Mouse (Mus musculus) heart, adult 11 months (tissue): ENCODE results near the gene Kalrn.
"Not testable (repeated sequence)": the region's sequence is repeated elsewhere in the genome, so short reads cannot be mapped to it uniquely, and the experiment has no call there.

Source experiments
- DNase-seq: peaks from one replicate; pipeline ENCODE4 v3.0.0; 2022

The Kalrn gene

DNA sequence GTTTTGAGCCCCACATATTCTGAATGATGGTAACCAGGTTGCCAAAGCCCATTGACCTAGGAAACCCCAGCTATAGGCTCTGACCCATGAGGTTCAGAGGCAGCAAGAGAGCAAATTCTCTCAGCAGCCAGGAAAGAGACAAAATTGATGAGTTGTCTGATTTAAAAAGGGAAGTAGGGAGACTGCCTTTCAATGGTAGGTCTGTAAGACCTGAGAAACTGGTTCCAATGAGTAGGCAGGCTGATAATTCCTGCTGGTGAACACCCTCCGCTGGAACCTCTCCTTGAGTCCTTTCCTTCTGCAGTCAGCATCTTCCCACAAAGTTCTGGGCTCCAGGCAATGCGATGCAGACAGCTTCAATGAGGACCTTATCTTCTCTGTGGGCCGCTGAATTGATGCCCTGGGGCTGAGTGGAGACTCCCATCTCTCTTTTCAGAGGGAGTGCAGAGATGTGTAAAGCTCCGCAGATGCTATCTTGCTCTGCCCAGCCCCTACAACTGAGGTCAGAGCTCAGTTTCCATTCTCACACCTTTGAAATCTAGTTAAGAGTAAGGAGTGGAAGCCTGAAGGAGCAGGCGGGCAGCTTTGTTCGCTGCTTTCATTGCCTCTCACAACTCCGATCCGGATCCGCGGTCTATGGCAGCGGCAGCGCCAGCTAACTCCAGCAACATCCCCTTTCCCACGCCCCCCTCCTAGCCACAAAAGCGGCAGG, 479.4 kb downstream of the Kalrn start:
- DNase-seq: no peak

DNA sequence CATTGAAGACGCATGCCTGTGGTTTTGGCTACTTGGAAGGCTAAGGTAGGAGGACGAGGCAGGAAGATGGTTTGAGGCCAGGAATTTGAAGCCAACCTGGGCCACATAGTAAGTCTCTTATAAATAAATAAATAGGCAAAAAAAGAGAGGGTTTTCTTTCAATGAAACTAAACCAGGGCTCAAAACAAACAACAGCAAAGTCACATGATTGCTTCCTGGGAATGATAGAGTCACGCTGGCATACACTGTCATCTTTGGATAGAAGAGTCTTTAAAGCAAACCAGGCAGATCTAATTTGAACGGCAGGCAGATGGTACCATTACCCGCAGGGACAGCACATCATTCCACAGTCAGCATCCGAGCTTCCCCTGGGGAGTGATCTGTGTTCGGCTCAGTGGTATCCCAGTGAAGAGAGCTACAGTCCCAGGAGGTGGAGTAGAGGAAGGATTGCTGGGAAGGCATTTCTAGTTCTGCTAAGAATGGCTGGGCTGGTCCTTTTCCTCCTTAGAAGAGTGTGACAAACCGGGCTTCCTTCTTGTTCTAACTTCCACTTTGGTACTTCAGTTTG, 483.7 kb downstream of the Kalrn start:
- no peak for DNase-seq

DNA sequence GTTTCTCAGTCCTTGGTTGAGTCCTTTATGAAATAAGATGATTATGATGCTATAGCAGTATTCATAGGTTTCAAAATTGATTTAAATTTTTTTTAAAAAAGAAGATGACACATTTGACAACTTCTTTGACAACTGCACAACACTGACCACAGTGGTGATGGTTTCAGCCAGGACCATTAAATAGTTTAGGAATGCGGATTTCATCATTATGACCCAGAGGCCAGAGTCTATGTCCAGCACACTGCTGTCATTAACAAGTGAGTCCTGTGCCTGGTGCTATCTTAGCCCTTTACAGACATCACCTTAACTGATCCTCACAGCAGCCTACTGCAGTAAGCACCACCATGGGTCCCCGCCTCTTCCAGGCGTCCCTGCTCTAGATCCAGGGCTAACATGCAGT, 484.3 kb downstream of the Kalrn start:
- no peak for DNase-seq

GRCm38 (mm10) chr16:34088331-34088730, 485.0 kb downstream of the Kalrn start:
- no peak for DNase-seq

DNA sequence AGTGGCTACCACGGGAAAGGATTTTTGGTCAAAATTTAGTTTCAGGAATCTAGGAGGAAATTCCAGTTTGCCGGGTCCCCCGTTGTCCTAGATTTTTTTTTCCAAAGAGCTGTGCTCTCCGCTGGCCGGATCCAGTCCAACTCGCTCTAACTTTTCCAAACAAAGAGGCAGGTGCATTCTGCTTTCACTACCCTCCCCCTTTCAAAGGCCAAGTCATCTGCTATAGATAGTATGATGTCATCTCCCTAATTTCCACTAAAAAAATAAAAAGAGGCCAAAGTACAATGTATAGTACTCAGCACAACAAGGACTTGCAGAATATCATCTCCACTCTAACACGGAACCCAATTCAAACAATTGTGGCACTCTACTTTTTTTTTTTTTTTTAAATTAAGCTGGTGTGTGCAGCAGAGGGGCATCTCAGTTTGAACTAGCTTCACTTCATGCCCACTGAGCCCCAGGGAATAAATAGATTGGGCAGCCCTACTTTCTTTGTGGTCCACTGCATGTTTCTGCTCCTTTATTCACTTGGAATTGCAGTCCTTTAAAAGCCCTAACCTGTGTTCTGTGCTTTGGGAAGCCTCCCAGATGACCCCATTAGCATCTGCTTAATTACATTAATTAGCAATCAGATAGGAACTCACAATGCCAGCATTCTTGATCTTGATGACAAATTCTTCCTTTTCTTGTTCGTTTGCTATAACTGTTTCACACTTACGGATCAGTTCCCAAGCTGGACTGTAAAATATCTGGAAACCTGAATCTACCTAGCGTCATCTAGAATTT, 489.0 kb downstream of the Kalrn start:
- DNase-seq: no peak

GRCm38 (mm10) chr16:34082494-34083469, 490.6 kb downstream of the Kalrn start:
- DNase-seq: peak; percentile 94

DNA sequence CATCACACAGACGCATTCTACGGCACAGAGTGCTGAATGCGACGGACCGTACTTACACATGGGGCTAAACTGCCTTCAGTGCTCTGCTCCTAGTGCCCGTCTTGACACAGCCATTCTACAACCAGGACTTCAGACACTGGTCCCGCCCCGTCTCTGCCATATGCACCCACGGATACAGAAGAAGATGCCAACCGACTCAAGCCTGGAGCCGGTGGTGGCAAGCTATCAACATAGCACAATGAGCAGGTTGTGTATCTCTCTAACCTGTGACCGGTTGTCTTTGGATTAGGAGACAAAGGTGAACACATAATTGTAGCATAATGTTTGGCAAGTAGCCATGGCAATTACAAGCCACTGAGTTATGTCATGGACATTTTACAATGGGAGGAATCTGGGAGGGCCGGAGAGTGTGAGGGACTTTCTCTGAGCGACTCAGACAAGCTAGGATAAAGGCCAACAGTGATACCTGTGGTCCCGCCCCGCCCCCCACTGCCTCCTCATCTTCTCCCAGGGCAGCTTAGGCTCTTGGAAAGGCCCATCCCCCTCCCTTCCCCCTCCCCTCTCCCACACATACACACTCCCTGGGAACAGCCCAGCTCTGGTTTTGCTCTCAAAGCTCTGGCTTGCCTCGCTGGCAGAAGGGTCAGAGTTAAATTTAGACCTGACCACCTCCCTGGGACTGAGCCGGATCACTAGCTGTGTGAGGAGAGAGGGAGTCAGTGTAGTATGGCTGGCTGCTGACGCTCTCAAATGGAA, 491.5 kb downstream of the Kalrn start:
- peak; percentile 97 for DNase-seq

DNA sequence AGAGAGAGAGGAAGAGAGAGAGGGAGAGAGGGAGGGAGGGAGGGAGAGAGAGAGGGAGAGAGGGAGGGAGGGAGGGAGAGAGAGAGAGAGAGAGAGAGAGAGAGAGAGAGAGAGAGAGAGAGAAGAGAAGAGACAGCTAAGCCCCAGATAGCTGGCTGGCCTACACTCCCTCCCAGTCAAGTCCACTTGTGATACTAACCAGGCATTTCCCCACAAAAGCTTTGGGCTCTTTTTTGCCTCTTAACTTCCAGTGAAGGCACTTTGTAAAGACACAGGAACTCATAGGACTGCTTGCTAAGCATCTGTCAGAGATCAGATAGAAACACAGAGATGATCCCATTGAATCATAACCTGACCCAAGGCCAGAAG, 492.0 kb downstream of the Kalrn start:
- not testable (repeated sequence) for DNase-seq

DNA sequence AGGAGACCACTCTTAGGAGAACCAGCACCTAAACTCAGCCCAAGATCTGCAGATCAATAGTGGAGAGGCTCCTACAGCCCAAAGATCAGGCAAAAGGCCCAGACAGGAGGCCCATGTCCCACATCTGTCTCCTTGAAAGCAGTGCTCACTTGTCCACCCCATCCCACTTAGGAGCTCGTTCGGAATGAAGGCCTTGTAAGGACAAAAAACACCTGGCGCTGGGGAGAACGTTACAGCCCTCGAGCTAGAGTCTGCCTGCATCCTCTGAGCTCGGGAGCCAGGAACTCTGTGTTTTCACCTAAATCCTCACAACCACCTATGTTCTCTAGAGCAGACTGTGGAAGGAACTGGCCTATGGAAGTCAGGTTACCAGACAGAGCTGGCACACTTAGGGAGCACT, 492.5 kb downstream of the Kalrn start:
- no peak for DNase-seq

GRCm38 (mm10) chr16:34079511-34079910, 493.8 kb downstream of the Kalrn start:
- peak; percentile 96 for DNase-seq

- peak; percentile 92 for DNase-seq
These were observed 494.6 kb downstream of the Kalrn start for GRCm38 (mm10) chr16:34078732-34079131.

DNA sequence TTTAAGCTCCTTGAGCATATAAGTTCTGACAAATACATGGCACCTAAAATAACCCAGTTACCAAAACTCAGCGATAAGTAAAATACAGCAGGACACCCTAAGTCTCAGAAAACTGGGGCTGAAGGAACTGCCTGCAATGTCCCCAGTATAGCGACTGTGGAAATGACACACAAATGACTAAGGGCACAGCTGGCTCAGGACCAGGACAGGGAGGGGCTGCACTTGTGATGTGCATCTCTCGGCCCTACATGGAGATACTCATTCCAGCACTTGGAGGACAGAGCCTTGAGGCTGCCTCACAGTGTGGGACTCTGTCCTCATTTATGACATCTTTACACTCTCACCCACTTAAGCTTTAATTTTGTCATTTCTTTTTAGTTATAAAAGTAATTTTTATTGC, 497.2 kb downstream of the Kalrn start:
- no peak for DNase-seq

- no peak for DNase-seq
These were observed 499.4 kb downstream of the Kalrn start for GRCm38 (mm10) chr16:34073930-34074329.

DNA sequence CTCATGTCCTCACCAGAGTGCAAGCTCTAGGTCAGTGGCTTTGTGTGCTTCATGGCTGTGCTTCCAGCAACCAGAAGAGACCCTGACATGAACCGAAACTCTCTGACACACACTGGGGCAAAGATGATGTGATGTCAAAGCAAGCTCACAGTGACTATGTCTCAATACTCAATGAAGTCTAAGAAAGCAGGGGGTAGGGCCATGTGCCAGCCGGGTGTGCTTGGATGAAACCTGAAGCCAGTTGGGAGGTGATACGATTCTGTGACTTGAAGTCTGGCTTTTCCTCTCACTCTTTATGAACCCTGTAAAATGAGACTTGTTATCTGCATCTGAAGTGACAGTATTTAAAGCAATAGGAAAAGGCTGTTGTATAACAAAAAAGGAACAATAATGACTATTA, 501.2 kb downstream of the Kalrn start:
- no peak for DNase-seq

DNA sequence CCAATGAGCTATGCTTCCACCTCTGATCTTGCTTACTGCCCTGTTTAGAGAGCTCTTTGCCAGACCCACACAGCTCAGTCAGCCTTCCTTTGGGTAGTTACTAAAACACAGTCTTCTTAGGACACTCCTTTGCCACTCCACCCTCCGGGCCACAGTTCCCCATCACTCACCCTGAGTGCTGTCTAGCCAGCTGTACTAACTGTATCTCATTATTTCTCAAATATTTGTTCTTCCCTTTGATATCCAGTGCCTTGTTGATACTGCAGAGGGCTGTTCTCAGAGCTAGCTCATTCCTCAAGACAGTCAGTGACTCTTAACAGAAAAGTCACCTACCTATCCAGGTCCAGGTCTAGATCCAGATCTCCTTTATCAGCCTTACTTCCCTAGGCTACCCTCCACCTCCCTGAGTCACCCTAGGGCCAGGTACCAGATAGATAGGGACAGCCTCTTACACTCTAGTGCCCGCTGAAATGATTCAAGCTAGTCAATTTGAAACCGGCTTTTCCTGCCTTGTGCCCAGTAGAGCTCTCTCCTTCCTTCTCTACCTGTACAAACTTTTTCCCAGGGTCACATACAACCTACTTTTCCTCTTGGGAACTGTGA, 502.0 kb downstream of the Kalrn start:
- no peak for DNase-seq

GRCm38 (mm10) chr16:34069481-34069880, 503.9 kb downstream of the Kalrn start:
- DNase-seq: no peak

- peak; percentile 93 for DNase-seq
These were observed 506.4 kb downstream of the Kalrn start for GRCm38 (mm10) chr16:34066922-34067321.

DNA sequence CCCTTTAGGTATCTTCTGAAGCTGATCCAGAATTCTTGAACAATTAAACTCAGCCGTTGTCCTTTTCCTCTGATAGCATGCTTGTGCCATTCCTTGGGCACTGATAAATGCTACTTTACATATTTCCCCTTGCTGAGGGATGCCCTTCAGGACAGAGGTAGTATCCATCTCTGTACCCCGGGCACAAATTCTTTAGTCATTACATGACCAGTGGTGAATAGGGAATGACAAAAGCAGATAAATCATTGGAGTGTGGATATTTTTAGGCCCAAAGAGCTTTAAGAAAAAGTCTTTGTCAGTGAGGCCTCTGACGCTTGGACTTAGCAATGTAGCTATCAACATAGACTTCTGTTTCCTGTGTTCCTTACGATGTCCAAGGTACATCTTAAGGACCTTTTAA, 507.0 kb downstream of the Kalrn start:
- DNase-seq: no peak

GRCm38 (mm10) chr16:34063313-34063712, 510.0 kb downstream of the Kalrn start:
- DNase-seq: no peak

GRCm38 (mm10) chr16:34061661-34062060, 511.7 kb downstream of the Kalrn start:
- DNase-seq: no peak

DNA sequence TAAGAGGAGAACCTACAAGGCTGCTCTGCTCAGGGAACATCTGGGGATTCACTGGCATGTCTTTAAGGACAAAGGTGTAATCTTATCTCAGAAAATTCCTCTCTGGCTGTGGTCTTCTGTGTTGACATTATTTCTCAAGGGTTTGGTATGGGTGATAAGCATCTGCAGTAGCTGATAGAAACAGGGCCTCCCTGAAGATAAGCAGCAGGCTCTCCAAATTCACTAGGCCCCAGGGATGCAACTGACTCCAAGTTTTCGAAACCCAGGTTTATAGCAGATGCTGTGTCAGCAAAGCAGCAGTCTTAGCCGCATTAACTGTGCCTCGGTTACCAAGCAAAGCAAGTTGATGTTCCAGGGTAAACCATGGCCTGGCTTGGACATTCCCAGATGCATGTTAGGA, 514.7 kb downstream of the Kalrn start:
- no peak for DNase-seq

- DNase-seq: no peak
These were observed 515.9 kb downstream of the Kalrn start for GRCm38 (mm10) chr16:34057464-34057863.
